Mouse (Mus musculus): ENCODE data around the gene Fam171a2.
A peak's percentile ranks its signal among the peaks of the same experiment; 100 is the strongest.

Fam171a2 gene

DNA sequence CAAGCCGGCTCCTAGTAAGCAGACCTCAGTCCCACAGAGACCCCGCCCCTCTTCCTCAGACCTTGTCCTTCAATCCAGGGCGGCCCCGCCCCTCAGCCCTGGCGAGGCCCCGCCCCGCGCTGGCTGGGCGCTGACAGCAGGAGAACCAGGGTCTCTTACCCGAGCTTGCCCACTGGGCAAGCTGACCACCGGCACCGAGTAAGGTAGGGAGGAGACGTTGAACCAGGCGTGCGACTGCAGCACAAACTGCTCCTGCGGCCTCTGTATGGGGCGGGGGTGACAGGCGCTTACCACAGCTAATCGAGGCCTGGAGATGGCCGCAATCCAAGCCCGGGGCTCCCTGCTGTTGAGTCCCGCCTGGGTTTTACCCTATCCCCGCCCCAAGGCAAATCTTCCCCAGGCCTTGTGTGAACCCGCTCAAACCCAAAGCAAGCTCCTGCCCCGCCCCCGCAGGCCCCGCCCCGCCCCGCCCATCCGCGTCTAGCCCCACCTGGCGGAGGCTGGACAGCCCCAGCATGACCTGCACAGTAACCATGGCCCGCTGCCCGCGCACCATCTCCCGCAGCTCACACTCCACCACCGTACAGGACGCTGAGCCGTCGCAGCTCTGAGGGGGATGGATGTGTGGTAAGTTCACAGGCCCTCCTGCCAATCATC lies 8.4 kb upstream of the Fam171a2 start:
- peak; percentile 47; the same call in 1 of the 2 replicates for ATAC-seq (ENCODE audit: insufficient number of reproducible peaks, low FRiP score, low TSS enrichment)

DNA sequence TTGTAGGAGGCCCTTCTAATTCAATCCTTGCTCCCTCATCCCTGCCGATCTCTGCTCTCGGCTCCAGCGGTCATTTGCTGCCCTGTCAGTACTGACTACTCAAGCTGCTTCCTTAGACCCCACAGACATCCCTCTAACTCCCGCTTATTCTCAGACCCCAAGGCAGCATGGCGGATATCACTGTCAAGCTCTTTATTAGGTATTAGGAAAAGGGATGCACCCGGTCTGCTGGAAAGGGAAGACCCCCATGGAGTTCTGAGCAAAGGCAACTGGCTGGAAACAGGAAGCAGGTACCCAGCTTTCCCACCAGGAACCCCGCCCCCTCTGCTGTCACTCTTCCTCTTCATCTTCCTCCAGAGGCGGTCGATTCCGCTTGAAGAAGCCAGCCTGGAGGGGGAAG lies 5.6 kb upstream of the Fam171a2 start:
- ATAC-seq (ENCODE audit: insufficient number of reproducible peaks, low FRiP score, low TSS enrichment), result no peak

DNA sequence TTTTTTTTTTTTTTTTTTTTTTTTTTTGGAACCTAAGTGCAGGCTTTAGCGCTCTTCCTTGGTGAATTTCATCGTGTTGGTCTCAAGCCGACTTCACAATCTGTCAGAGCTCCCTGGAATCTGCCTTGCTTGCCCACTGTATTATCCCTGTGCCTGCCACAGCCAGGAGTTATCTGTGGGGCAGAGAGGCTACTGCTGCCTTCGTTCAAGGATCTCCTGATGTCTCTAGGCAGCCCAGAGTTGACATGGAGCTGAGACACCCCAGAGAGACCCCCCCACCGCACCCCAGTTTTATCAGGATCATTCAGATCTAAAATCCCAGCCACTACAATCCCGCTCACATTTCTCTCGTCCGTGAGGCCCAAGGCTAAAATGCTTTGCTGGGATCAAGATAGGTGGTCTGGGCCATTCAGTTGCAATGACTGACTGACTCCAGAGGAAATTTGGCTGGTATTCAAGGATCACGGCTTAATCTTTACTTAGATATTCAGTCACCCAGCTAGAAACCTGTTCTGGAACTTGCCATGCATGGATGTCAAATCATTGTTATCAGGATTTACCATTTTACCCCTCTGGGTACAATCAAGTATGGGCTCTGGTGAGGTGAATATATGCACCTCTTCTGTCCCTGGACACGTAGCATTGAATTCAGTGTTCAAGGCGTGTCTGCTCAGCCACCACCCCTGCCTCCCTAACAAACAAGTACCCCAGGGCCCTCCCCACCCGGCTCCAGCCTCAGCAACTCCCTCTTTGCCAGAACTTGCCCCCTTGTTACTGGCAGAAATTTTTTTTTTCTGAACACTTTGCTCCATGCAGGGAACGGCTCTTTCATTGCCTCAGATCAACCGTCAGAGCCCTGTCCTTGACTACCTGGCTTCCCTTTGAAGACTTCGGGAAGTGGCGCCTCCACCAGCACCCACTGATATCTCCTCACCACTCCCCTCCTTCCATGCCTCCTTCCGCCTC lies 1.8 kb upstream of the Fam171a2 start:
- no peak for ATAC-seq (ENCODE audit: insufficient number of reproducible peaks, low FRiP score, low TSS enrichment)

DNA sequence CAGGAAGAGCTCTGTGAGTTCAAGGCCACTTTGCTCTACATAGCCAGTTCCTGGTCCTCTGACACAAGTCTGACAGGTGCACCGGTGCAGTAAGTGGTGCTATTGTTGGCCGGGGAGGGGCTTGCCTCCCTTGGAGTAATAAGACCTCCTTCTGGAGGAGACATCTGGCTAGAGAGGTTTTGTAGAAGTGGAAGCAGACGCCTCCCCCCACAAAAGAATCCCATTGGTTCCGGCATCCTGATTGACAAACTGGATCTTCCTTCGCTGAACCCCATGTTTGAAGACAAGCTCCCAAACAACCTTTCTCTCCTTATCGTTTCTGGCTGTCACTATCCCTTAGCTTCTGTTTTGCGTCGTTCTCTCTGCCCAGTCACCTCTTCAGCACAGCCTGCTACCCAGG lies 845 bp upstream of the Fam171a2 start:
- no peak for ATAC-seq (ENCODE audit: insufficient number of reproducible peaks, low FRiP score, low TSS enrichment)

- ATAC-seq (ENCODE audit: insufficient number of reproducible peaks, low FRiP score, low TSS enrichment), result peak; percentile 1; the same call in 1 of the 2 replicates
Measured at GRCm38 (mm10) chr11:102446581-102447461, 661 bp downstream of the Fam171a2 start.

DNA sequence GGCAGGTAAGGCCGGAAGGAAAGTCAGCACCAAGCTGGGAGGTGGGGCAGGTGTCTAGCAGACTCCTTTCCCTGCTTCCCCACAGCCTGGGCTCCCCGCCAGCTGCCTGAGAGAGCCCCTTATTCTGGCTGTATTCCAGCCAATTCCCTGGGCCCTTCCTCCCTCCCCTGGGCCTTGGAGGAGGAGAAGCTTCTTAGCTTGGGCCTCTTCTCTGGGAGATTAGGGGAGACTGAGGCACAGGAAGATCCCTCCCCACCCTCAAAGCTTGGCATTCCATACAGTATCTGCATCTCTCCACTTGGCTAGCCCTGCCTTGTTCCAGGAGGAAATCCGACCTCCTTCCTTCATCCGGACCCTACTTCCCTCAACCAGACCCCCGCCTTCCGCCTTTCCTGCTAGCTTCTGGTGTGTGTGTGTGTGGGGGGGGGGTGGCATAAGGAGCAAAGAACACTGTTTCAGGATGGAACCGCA lies 1.6 kb downstream of the Fam171a2 start:
- ATAC-seq (ENCODE audit: insufficient number of reproducible peaks, low FRiP score, low TSS enrichment), result no peak

DNA sequence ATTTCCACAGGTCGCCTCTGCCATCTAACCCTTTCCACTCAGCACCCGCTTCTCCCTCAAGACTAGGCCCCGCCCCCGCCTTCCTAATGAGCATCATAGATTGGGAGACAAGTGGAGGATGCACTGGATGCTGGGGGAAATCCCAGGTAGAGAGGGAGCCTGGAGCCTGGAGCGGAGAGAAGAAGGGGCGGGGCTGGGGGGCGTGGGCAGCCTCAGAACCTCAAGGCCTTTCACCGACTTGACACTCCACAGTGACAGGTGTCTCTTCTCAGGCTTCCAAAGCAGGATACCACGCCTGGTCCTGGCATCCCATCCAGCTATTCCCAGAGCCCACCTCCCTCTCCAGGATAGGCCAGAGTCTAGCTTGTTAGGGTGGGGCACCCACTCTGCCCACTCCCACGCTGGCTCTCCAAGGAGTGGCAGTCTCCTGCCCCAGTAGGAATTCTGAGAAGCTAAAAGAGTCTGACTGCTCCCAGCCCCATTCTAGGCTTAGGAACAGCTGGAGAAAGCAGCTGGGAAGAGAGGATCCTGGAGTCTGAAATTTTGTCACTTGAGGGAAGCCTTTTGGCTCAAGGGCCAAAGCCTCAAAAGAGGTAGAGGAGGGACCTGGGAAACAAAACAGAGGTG lies 2.1 kb downstream of the Fam171a2 start:
- ATAC-seq (ENCODE audit: insufficient number of reproducible peaks, low FRiP score, low TSS enrichment), result no peak

- ATAC-seq (ENCODE audit: insufficient number of reproducible peaks, low FRiP score, low TSS enrichment), result no peak
Measured at GRCm38 (mm10) chr11:102444781-102445180, 2.7 kb downstream of the Fam171a2 start.

GRCm38 (mm10) chr11:102444321-102444720 lies 3.2 kb downstream of the Fam171a2 start:
- no peak for ATAC-seq (ENCODE audit: insufficient number of reproducible peaks, low FRiP score, low TSS enrichment)

DNA sequence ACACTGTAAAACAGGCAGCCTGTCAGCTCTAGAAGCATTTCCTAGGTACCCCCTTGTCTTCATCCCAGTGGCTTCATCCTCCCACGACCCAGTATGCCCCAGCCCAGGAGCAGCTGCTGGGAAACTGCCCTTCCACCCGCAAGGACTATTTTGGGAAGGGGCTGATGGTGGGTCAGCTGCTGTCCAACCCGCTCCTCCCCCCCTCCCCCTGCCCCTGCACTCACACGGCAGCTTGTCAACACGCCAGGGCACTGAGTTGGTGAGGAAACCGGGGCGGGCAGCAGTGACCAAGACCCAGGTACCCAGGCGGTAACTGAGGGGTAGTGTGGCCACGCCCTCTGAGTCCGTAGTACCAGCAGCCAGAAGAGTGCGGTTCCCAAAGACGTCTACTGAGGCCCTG lies 3.7 kb downstream of the Fam171a2 start:
- no peak for ATAC-seq (ENCODE audit: insufficient number of reproducible peaks, low FRiP score, low TSS enrichment)

- no peak for ATAC-seq (ENCODE audit: insufficient number of reproducible peaks, low FRiP score, low TSS enrichment)
Measured at GRCm38 (mm10) chr11:102442089-102442488, 5.4 kb downstream of the Fam171a2 start.

DNA sequence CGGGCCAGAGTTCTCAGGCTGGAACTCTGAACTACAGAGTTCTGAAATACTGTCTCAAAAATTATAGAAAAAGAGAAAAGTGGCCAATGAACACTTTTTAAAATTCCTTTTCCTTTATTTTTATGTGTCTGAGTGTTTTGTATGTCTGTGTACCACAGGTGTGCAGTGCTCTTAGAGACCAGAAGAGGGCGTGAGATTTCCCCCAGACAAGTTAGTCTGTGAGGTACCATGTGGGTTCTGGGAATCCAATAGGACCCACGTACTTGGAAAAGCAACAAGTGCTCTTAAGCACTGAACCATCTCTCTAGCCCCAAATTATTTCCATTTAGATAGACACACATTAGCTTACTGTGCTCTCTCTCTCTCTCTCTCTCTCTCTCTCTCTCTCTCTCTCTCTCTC lies 6.0 kb downstream of the Fam171a2 start:
- ATAC-seq (ENCODE audit: insufficient number of reproducible peaks, low FRiP score, low TSS enrichment), result no peak

GRCm38 (mm10) chr11:102440255-102440654 lies 7.2 kb downstream of the Fam171a2 start:
- no peak for ATAC-seq (ENCODE audit: insufficient number of reproducible peaks, low FRiP score, low TSS enrichment)

GRCm38 (mm10) chr11:102439093-102440082 lies 8.1 kb downstream of the Fam171a2 start:
- no peak for ATAC-seq (ENCODE audit: insufficient number of reproducible peaks, low FRiP score, low TSS enrichment)

DNA sequence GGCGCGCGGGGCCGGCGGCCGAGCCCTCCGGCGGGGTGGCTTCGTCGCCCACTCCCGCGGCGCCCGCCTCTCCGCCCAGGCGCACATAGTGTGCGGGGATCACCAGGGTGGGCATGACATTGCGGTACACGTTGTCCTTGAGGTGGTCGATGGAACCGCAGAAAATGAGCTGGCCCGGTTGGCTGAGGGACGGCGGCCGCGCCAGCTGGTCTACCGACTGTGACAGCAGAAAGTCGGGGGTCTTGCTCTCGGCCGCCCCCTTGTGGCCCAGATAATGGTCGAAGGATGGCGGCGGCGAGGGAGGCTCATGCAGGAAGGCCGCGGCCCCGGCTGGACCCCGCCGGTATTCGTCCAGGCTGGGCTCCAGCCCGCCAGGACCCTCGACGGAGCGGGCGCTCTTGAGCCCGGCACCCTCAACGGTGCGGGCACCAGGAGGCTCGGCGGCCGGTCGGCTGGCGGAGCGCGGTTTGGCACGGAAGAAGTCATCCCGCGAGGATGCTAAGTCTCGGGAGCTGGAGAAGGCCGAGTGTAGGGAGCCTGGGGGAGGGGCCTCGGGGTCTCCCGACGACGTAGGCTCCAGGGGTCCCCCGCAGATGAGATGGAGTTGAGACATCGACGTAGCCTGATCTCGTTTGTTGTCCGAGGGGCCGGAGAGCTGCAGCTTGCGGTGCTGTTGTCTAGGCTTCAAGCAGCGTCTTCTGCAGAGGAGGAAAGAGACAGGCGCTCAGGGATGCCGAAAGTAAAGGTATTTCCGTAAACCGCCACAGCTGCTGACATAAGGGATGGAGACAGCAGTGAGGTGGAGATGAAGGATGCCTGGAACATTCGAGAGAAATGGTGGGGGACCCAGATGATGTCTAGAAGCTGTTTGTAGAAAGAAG lies 9.0 kb downstream of the Fam171a2 start:
- no peak for ATAC-seq (ENCODE audit: insufficient number of reproducible peaks, low FRiP score, low TSS enrichment)

GRCm38 (mm10) chr11:102437120-102438061 lies 10.1 kb downstream of the Fam171a2 start:
- no peak for ATAC-seq (ENCODE audit: insufficient number of reproducible peaks, low FRiP score, low TSS enrichment)

- ATAC-seq (ENCODE audit: insufficient number of reproducible peaks, low FRiP score, low TSS enrichment), result no peak
Measured at GRCm38 (mm10) chr11:102436471-102436790, 11.1 kb downstream of the Fam171a2 start.
